Mouse (Mus musculus): ENCODE measurements around the gene Olfr1029.

DNA sequence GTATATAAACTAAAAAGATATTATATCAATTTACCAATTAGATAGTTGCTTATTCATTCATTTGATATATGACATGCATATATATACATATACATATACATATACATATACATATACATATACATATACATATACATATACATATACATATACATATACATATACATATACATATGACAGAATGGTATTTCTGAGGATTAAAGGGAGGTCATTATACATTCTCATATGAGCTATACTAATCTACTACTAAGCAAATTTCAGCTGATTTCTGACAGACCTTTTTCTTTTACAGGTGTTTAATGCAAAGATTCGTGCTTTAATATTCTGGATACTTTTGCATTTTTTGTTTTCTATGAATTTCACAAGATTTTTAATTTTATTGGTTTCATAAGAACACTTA lies 23.6 kb upstream of the Olfr1029 start, which contains the start of gene Olfr1028:
- no peak for TF ChIP-seq POLR2A (IDR thresholded peaks at IDR 0.05; ENCODE audit: borderline replicate concordance, insufficient read depth, low read length)
- TF ChIP-seq CTCF (IDR thresholded peaks at IDR 0.05; ENCODE audit: borderline replicate concordance, insufficient read depth, low read depth, low read length), result no peak
